Mouse (Mus musculus) kidney, embryonic 14.5 days (tissue): Measurements from ENCODE around the gene Rfxap. TPM values are rescaled to one million over a fixed set of nuclear protein-coding genes. Genes with fewer than 3 reads are reported as not detected.

ENCODE experiments used
- ATAC-seq: fragments of 200-750 bp; cut with Nextera tagmentation; 2 replicates; pipeline ENCODE4 v1.8.0; 2017; ENCODE audit warnings: moderate number of reproducible peaks, mild to moderate bottlenecking, moderate TSS enrichment, moderate library complexity; ENCODE audit not compliant: low FRiP score, low TSS enrichment
- H3K27ac ChIP-seq: fragments of 300-500 bp; sonication (generic); 2 replicates; pipeline ENCODE4 v1.5.1; 2014; ENCODE audit warnings: low read depth, mild to moderate bottlenecking, low read length, moderate library complexity, mixed read lengths
- H3K27me3 ChIP-seq: fragments of 300-500 bp; sonication (generic); 2 replicates; pipeline ENCODE4 v1.6.1; 2014; ENCODE audit warnings: mild to moderate bottlenecking, low read length; ENCODE audit not compliant: control insufficient read depth, insufficient read depth
- H3K36me3 ChIP-seq: fragments of 300-500 bp; sonication (generic); 2 replicates; pipeline ENCODE4 v1.6.1; 2014; ENCODE audit warnings: low read length, mixed read lengths; ENCODE audit not compliant: control insufficient read depth, insufficient read depth
- H3K4me1 ChIP-seq: fragments of 300-500 bp; sonication (generic); 2 replicates; pipeline ENCODE4 v1.6.1; 2014; ENCODE audit warnings: low read length, mixed read lengths; ENCODE audit not compliant: control insufficient read depth, insufficient read depth
- H3K4me2 ChIP-seq: fragments of 300-500 bp; sonication (generic); replicated peaks from 2 replicates; pipeline ENCODE4 v1.6.1; 2014; ENCODE audit warnings: low read depth, mild to moderate bottlenecking, low read length
- H3K4me3 ChIP-seq: fragments of 300-500 bp; sonication (generic); 2 replicates; pipeline ENCODE4 v1.5.1; 2014; ENCODE audit warnings: mild to moderate bottlenecking, low read length
- H3K9ac ChIP-seq: fragments of 300-500 bp; sonication (generic); 2 replicates; pipeline ENCODE4 v1.6.1; 2014; ENCODE audit warnings: low read depth, mild to moderate bottlenecking, low read length, moderate library complexity
- H3K9me3 ChIP-seq: fragments of 300-500 bp; sonication (generic); 2 replicates; pipeline ENCODE4 v1.6.1; 2016; ENCODE audit warnings: low read length; ENCODE audit not compliant: control insufficient read depth
- WGBS: fragments of 180-500 bp; shearing (Covaris S2); extraction: QIAGEN DNeasy Blood & Tissue Kit; methylation state at CpG from one replicate; pipeline ENCODE4 v1.1.7; 2014; 5-methylcytosine and 5-hydroxymethylcytosine counted together
- polyA plus RNA-seq: library from polyadenylated mRNA; unstranded; fragments of >200 nt; fragmentation: Nextera tagmentation; extraction: Ambion mirVana; gene quantifications from 2 replicates; pipeline ENCODE4 v1.2.1, GENCODE M21; 2014

The Rfxap gene
- polyA plus RNA-seq, 1 experiment from 2014 or later = 50.7 TPM

GRCm38 (mm10) chr3:54807061-54807661 is 430 bp downstream of the Rfxap start:
- peak overlapping the region; percentile 82 for H3K27ac ChIP-seq
- H3K27me3 ChIP-seq = no peaks in the 10 kb centered on the region
- peak overlapping the region; percentile 89 for H3K9ac ChIP-seq
- H3K4me3 ChIP-seq = peak overlapping the region; percentile 80
- H3K9me3 ChIP-seq = no peaks in the 10 kb centered on the region
- no peaks in the 10 kb centered on the region for H3K4me1 ChIP-seq
- H3K4me2 ChIP-seq = peak overlapping the region; percentile 90
- peak; percentile 68 for ATAC-seq
- H3K36me3 ChIP-seq = peaks cover 23% of the 10 kb centered on the region; the same call in 1 of the 2 replicates
- WGBS = under 1% methylated on average over 52 of the region's 56 CpGs

- no peaks in the 10 kb centered on the region for H3K4me1 ChIP-seq
- H3K27ac ChIP-seq = no peak overlapping the region
- no peak for ATAC-seq
- no peak overlapping the region for H3K4me2 ChIP-seq
- H3K36me3 ChIP-seq = peaks cover 23% of the 10 kb centered on the region; the same call in 1 of the 2 replicates
- 92% methylated on average over 8 of the region's 8 CpGs for WGBS
- H3K9ac ChIP-seq = no peak overlapping the region
- no peaks in the 10 kb centered on the region for H3K9me3 ChIP-seq
- H3K4me3 ChIP-seq = no peak overlapping the region
- no peaks in the 10 kb centered on the region for H3K27me3 ChIP-seq
These were observed 3.9 kb downstream of the Rfxap start for GRCm38 (mm10) chr3:54803713-54804112.

- Histone ChIP-seq H3K4me1 (no peaks in the 10 kb centered on the region), H3K9me3 (peaks cover 6% of the 10 kb centered on the region), H3K27me3 (no peaks in the 10 kb centered on the region), H3K9ac (no peak overlapping the region), H3K4me3 (no peak overlapping the region), H3K27ac (no peak overlapping the region), H3K36me3 (peaks cover 3% of the 10 kb centered on the region; the same call in 1 of the 2 replicates), H3K4me2 (no peak overlapping the region)
- 46% methylated on average over 16 of the region's 16 CpGs for WGBS
- ATAC-seq = peak; percentile 78
These were observed 10.4 kb downstream of the Rfxap start for GRCm38 (mm10) chr3:54797211-54797610.

GRCm38 (mm10) chr3:54795806-54796205 is 11.8 kb downstream of the Rfxap start:
- Histone ChIP-seq H3K4me2 (no peak overlapping the region), H3K36me3 (peaks cover 3% of the 10 kb centered on the region; the same call in 1 of the 2 replicates), H3K4me1 (no peaks in the 10 kb centered on the region), H3K27ac (no peak overlapping the region), H3K9ac (no peak overlapping the region), H3K4me3 (no peak overlapping the region), H3K27me3 (no peaks in the 10 kb centered on the region), H3K9me3 (peaks cover 6% of the 10 kb centered on the region)
- 97% methylated on average over 1 of the region's 1 CpGs for WGBS
- no peak for ATAC-seq

GRCm38 (mm10) chr3:54795379-54795778 is 12.2 kb downstream of the Rfxap start:
- no peak for ATAC-seq
- Histone ChIP-seq H3K27ac (no peak overlapping the region), H3K4me1 (no peaks in the 10 kb centered on the region), H3K9ac (no peak overlapping the region), H3K4me3 (no peak overlapping the region), H3K9me3 (peaks cover 6% of the 10 kb centered on the region), H3K36me3 (peaks cover 3% of the 10 kb centered on the region; the same call in 1 of the 2 replicates), H3K4me2 (no peak overlapping the region), H3K27me3 (no peaks in the 10 kb centered on the region)
- WGBS = 94% methylated on average over 5 of the region's 5 CpGs

GRCm38 (mm10) chr3:54793762-54794161 is 13.8 kb downstream of the Rfxap start:
- peaks cover 6% of the 10 kb centered on the region for H3K9me3 ChIP-seq
- no peak overlapping the region for H3K4me3 ChIP-seq
- no peak overlapping the region for H3K27ac ChIP-seq
- H3K36me3 ChIP-seq = peaks cover 3% of the 10 kb centered on the region; the same call in 1 of the 2 replicates
- no peak for ATAC-seq
- H3K27me3 ChIP-seq = no peaks in the 10 kb centered on the region
- no peak overlapping the region for H3K4me2 ChIP-seq
- WGBS = 89% methylated on average over 6 of the region's 6 CpGs
- H3K4me1 ChIP-seq = no peaks in the 10 kb centered on the region
- H3K9ac ChIP-seq = no peak overlapping the region

- H3K27me3 ChIP-seq = no peaks in the 10 kb centered on the region
These were observed 15.5 kb downstream of the Rfxap start for GRCm38 (mm10) chr3:54791822-54792677.

GRCm38 (mm10) chr3:54790601-54791000 is 17.0 kb downstream of the Rfxap start:
- Histone ChIP-seq H3K27ac (no peak overlapping the region), H3K36me3 (peaks cover 11% of the 10 kb centered on the region; the same call in 1 of the 2 replicates), H3K9ac (no peak overlapping the region), H3K9me3 (peaks cover 6% of the 10 kb centered on the region), H3K27me3 (no peaks in the 10 kb centered on the region), H3K4me3 (no peak overlapping the region), H3K4me2 (no peak overlapping the region), H3K4me1 (no peaks in the 10 kb centered on the region)
- ATAC-seq = 0 out of 2 replicates have a peak, but pooled peaks have one; percentile 12
- 72% methylated on average over 2 of the region's 2 CpGs for WGBS

More at GRCm38 (mm10) chr3:54791822-54792677, 15.5 kb downstream of the Rfxap start:
- H3K4me2 ChIP-seq = no peak overlapping the region
- WGBS = 71% methylated on average over 10 of the region's 10 CpGs
- no peak overlapping the region for H3K9ac ChIP-seq
- no peak overlapping the region for H3K27ac ChIP-seq
- no peaks in the 10 kb centered on the region for H3K4me1 ChIP-seq
- H3K36me3 ChIP-seq = peaks cover 3% of the 10 kb centered on the region; the same call in 1 of the 2 replicates
- H3K4me3 ChIP-seq = no peak overlapping the region
- peaks cover 6% of the 10 kb centered on the region for H3K9me3 ChIP-seq
- no peak for ATAC-seq
